Mouse (Mus musculus) embryonic fibroblast, embryonic 13.5 days (primary cell): ENCODE data around the gene Rap2b.

Experiments used
- CTCF ChIP-seq: IDR thresholded peaks from 2 replicates; pipeline ENCODE4 v1.5.1; 2011; ENCODE audit warnings: mild to moderate bottlenecking, control low read depth, low read length, moderate library complexity, borderline replicate concordance; ENCODE audit not compliant: insufficient read depth
- POLR2A ChIP-seq: IDR thresholded peaks from 2 replicates; pipeline ENCODE4 v1.6.1; 2011; ENCODE audit warnings: low read depth, mild to moderate bottlenecking, control low read depth, low read length, moderate library complexity

DNA sequence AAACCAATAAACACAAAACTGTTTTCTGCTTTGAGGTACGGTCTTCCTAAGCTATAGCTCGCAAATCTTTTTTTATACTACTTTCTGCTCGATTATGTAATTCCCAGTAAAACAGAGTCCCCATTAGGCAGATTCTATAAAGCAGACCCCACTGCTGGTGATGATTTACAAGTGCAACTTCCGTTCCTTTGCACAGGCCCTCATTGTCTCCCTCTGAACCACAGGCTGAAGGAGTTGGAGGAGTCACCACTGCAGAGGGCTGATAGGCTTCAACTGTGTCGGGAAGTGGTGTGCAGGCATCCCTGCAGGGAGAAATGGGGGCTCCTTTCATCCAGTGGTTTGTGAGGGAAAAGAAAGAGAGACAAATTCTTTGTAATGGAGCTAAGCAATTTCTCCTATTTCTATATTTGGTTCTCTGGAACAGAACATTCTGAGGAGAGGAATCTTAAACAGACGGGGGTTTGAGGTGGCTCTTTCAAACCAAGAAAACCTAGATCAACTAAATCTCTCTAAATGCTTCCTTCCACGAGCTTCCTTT is 2.6 kb upstream of the Rap2b start:
- no peak for TF ChIP-seq CTCF
- no peak for TF ChIP-seq POLR2A
